Mouse (Mus musculus) cerebellum, adult 9-11 months (tissue): ENCODE data around the gene BC049715.
"Not testable (repeated sequence)": the region's sequence is repeated elsewhere in the genome, so short reads cannot be mapped to it uniquely, and the experiment has no call there.

Experiments used
- DNase-seq: peaks from one replicate; pipeline ENCODE4 v3.0.0; 2022

The BC049715 gene

DNA sequence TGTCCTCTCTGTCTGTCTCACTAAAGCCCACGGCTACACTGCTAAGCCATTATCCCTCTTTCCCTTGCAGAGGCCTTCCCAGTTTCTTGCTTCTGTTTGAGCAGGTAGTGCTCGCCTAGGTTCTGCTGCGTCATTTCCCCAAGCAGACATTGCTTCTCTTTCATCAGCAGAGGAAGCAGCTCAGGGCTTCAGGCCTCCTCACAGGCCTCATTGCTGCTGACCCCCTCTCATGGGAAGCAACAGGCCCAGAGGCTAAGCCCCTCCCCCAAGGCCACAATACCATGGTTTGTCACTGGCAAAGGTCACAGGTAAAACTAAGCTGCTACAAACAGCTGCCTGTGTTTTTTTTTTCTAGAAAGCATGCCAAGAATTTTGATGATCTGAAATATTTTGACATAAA is 25.3 kb downstream of the BC049715 start:
- no peak for DNase-seq

DNA sequence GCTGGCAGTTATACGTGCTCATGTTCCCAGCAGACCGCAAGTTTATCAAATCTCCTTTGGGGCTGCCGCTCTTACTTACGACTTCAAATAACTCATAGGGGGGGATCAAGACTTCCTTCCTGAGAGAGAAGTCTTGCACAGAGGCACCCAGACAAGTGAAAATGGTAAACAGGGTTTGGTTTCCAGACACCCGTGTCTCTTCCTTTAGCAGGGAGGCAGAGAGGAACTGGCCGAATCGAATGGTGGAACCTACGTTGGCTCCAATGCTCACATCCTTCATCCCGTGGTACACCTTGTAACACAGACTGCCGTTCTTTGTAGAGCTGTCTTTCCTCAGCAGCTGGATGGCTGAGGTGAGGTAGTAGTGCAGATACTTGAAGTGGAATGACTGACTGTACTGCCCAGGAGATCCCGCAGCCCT is 26.9 kb downstream of the BC049715 start:
- no peak for DNase-seq

DNA sequence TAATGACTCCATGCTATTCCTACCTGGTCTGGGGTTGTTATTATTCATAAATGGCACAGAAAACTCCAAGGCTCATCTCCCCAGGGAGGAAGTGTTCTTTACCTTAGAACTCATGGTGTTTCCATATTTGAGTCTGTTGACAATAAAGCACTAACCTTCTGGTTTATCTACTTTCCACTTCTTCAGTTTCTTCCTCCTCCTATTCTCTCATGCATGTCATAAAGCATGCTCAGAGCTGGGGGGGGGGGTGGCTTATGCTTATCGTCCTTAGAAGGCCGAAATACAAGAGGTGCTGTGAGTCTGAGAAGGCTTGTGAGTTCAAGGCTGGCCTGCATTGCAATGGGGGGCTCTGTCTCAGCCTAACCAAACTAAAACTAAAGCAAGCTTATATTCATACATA is 27.8 kb downstream of the BC049715 start:
- DNase-seq, result no peak

DNA sequence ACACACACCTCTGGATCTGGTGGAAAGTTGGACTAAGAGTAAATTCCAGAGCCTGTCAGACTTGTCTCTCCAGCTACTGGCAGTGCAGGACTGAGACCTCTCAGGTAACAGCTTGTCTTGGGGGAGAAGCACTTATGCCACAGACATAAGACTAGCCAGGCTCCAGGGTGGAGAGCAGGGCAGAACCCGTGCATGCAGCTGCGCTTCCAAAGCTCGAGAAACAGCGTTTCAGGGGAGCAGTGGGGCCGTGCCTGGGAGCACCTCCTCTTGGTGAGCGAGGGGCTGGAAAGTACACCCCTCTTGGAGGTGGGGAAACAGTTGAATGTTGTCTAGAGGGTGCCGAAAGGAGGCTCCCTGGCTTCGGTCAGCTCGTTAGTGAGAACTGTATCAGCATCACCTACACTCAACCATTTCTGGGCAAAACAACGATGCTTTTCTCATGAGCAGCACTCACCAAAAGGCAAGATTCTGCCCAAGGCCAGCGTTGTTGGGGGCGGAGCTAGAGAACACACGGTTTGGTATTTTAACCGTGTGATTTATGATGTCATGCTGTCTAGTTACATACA is 28.7 kb downstream of the BC049715 start:
- DNase-seq, result no peak

DNA sequence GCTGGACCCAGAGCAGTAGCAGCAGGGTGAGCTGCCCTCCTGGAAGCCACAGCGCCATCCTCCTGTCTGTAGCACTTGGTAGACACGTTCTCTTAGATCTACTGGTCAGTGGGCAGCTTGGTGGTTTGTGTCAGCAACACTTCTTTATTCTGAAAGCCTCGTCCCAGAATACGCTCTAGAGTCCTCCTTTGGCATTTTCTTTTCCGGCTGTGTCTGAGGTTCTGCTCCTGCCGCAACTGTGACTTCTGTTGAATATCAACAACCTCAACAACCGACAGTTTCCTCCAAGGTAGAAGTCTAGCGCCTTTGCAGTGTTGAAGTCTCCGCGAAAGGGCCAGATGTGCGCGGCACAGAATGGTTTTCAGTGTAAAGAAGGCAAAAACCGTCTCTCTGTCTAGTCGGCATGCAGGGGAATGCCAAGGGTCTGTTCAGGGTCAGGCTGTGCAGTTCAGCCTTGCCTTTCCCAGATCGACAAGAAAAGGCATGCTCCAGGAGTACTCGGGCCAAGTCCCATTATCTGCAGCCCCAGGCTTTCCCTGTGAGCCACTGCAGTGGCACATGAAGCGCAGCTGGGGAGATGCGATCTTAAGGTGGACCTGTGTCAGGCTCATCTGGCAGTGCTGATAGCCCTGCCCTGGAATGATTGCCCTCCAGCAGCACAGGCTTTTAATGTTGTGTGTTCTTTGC is 29.9 kb downstream of the BC049715 start, which contains the start of gene Art4:
TSS of gene Art4 (minus strand) at position 548 of the 687 bp plus-strand sequence.
- no peak for DNase-seq

- no peak for DNase-seq
These were observed 30.4 kb downstream of the BC049715 start for GRCm38 (mm10) chr6:136857873-136858260.

DNA sequence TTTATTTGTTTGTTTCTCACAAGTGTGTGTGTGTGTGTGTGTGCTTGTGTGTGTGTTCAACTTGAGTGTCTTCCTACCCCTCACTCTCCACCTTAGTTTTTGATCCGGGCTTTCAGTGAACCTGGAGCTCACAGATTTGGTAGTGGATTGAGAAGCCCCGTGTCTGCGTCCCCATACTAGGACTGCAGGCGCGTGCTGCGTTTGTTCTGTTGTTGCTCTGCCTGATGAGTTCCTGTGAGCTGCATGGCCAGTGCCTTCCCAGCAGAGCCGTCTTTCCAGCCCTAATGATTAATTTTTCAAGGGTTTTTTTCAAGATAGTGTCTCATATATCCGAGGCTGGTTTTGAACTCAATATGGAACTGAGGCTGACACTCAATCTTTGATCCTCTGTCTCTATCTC is 31.0 kb downstream of the BC049715 start:
- DNase-seq, result no peak

GRCm38 (mm10) chr6:136861020-136861419 is 33.6 kb downstream of the BC049715 start:
- no peak for DNase-seq

DNA sequence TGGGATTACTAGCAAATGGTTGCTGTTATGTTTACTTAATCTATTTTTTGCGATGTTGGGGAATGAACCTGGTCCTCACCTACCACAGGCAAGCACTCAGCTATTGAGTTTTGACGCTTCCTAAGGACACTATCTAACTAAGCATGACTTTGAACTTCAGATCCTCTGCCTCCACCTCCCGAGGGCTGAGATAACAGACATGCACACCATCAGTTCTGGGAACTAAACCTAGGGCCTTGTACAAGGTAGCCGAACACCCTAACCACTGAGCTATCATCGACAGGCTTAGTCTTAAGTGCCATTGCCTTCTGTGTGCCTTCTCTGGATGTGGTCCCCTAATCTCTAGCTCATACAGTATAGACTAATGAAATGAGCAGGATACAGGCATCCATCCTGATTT is 37.9 kb downstream of the BC049715 start:
- DNase-seq, result no peak

- DNase-seq, result no peak
These were observed 38.7 kb downstream of the BC049715 start for GRCm38 (mm10) chr6:136866150-136866549.

DNA sequence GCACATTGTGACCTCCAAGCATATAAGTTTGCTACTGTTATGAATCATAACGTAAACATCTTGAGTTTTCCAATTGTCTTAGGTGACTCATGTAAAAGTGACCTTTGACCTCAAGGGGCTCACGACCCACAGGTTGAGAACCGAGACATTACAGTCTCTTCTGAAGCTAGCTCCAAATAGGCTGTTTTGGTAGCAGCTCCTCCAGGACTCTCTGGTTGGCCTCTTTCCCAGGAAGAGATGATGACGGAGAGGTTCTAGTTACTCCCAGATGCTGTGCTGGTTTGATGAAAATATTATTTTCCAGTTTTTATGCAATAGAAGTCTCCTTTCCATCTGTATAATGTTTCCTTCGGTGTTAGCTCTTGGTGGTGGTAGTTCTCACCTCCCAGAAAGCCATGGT is 41.5 kb downstream of the BC049715 start:
- DNase-seq, result no peak

GRCm38 (mm10) chr6:136874599-136874998 is 47.2 kb downstream of the BC049715 start:
- DNase-seq, result no peak

GRCm38 (mm10) chr6:136875670-136876069 is 48.2 kb downstream of the BC049715 start, which contains the start of gene Mgp:
TSS of gene Mgp (minus strand) at chr6:136875823.
- DNase-seq, result no peak

DNA sequence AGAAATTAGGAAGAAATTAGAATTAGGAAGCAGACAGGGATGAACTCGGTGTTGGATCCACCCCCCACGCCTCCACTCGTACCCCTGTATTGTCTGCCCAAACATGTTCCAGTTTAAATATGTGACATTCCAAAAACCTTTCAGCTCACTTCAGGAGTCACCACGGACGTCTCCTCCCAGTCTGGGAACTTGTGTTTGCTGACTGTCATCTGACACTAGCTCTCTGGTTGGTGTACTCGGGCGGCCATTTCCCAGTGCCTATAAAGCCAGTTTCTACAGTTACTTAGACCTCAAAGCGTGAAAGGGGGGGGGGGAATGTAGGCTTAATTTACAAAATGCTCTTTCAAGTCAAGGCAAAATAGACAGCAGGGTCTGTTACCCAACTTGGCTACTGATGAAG is 54.3 kb downstream of the BC049715 start:
- no peak for DNase-seq

DNA sequence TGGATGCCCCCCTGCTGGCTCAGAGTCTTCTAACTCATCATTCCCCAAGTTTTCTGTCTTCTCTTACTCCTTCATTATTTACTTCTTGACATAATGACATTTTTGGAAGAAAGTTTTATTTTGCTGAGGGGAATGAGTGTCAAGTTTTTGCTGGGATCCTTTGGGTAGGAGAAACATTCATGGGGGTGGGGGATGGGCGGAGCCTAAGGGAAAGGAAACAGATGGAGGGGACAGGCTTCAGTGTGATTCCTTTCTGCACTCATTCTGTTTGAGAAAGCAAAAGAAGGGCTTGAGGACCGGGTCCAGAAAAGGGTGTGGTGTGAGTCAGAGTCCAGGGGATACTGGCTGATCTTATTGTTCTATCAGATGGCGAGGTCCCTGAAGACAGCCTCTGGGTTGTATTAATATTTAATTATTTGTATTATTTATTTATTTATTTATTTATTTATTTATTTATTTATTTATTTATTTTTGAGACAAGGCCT is 56.0 kb downstream of the BC049715 start:
- DNase-seq, result no peak

GRCm38 (mm10) chr6:136883961-136884360 is 56.5 kb downstream of the BC049715 start:
- no peak for DNase-seq

- DNase-seq, result not testable (repeated sequence)
These were observed 57.3 kb downstream of the BC049715 start for GRCm38 (mm10) chr6:136884766-136885165.

DNA sequence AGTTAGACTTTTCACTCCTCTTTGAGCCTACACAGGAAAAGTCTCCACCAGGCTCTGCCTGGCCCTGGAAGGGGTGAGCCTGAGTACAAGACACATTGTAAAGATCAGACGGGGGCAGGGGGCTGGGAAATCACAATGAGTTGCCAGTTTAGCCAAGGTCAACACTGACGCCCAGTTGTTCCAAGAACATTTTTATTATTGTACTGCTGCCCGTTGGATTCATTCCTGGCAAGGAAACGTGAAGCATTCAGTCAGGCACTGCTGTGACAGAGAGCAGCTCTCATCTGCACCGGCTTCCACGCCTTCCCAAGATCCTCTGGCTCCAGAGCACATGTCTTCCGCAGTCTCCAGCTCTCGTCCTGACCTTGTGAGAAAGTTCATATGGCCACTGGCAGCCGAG is 60.4 kb downstream of the BC049715 start:
- DNase-seq, result no peak

DNA sequence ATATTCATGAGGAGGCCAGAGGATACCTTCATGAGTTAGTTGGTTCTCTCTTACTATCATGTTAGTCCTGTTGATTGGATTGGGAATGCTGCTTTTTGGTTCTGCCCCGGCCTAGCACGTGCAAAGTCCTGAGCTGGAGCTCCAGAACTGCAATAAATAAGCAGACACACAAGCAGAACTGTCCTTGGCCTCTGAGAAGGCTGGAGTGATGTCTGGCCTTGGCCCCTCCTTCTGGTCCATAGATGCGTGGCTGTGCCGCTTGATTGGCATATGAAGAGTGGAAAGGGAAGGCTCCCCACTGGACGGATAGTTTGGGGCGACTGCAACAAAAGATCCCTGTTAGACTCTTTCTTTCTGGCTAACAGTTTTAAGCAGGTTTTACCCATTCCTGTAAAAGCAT is 61.6 kb downstream of the BC049715 start:
- DNase-seq, result no peak

- no peak for DNase-seq
These were observed 62.1 kb downstream of the BC049715 start for GRCm38 (mm10) chr6:136889554-136889953.
